Mouse (Mus musculus): ENCODE measurements around the gene Tlx3. TPM values are rescaled to one million over a fixed set of nuclear protein-coding genes. Genes with fewer than 3 reads are reported as not detected.

The Tlx3 gene
- polyA plus RNA-seq, 1 experiment from 2014 or later = 0.14 TPM

DNA sequence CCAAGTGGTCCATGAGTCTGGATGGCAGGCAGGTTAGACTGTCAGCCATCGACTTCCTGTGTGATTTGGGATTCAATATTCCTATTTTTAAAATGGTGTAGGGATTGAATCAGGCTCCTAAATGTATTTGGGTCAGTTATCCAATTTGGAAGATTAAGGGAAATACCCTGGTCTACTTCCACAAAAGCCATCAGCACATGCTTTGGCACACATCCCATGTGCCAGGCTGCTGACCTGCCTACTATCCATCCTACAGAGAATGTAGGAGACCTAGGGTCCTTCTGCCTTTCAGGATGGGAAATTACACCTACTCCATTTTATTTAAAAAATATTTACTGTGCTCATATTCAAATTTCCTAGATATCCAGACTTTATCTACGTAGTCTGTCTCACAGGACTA, 4.0 kb upstream of the Tlx3 start:
- Histone ChIP-seq H3K4me3 (ENCODE audit: low read length) (no peak overlapping the region), H3K9ac (replicated peaks; ENCODE audit: low read length) (no peak overlapping the region), H3K4me2 (replicated peaks; ENCODE audit: low read depth, low read length) (no peak overlapping the region), H3K36me3 (ENCODE audit: insufficient read depth, low read length) (no peaks in the 10 kb centered on the region), H3K9me3 (ENCODE audit: low read length) (no peaks in the 10 kb centered on the region), H3K27me3 (ENCODE audit: insufficient read depth, low read length) (peaks cover 60% of the 10 kb centered on the region), H3K27ac (ENCODE audit: low read length) (no peak overlapping the region), H3K4me1 (ENCODE audit: insufficient read depth, low read length) (peaks cover 7% of the 10 kb centered on the region; the same call in 1 of the 2 replicates)
- ATAC-seq (ENCODE audit: low FRiP score, low TSS enrichment) = no peak
- 85% methylated on average over 2 of the region's 2 CpGs for WGBS

DNA sequence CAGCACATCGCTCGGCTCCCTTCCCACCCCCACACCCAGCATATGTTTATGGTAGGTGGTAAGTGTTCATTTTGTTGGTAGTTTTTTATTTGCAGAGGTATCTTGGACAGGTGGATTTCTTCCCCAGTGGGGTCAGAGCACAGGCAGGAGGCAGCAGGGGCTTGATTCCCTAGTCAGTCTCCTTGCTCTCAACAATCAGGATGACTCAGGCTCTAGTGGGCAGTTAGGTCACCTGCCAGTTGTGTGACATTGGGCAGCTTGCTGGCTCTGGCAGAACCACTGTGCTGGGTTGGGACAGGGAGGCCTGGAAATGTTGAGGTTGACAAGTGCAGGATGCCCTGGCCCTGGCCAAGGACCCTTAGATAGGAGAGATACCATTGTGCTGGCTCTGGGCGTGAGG, 1.6 kb upstream of the Tlx3 start:
- Histone ChIP-seq H3K9ac (replicated peaks; ENCODE audit: low read length) (no peak overlapping the region), H3K4me1 (ENCODE audit: insufficient read depth, low read length) (peaks cover 23% of the 10 kb centered on the region), H3K4me2 (replicated peaks; ENCODE audit: low read depth, low read length) (no peak overlapping the region), H3K36me3 (ENCODE audit: insufficient read depth, low read length) (no peaks in the 10 kb centered on the region), H3K27ac (ENCODE audit: low read length) (no peak overlapping the region), H3K27me3 (ENCODE audit: insufficient read depth, low read length) (peaks cover 84% of the 10 kb centered on the region), H3K9me3 (ENCODE audit: low read length) (no peaks in the 10 kb centered on the region), H3K4me3 (ENCODE audit: low read length) (no peak overlapping the region)
- 18% methylated on average over 3 of the region's 3 CpGs for WGBS
- no peak for ATAC-seq (ENCODE audit: low FRiP score, low TSS enrichment)

DNA sequence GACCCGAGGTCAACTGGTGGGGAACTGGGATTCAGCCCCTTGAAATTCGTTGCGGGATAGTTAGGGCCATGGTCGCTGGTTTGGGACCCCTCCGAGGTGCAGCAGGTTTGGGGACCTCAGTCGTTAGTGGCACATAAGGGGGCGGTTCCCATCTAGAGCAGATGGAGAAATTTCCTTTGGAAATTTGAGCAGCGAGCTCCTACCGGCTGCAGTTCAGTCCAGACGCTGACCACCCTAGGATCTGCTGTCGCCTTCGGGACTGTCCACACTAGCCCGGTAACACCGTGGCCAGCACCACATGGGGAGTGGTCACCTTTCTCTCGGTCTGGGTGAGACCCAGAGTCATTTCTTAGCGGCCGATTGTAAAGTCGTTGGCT, 928 bp upstream of the Tlx3 start:
- no peak overlapping the region for H3K9ac ChIP-seq (replicated peaks; ENCODE audit: low read length)
- no peak for ATAC-seq (ENCODE audit: low FRiP score, low TSS enrichment)
- no peak overlapping the region for H3K27ac ChIP-seq (ENCODE audit: low read length)
- H3K36me3 ChIP-seq (ENCODE audit: insufficient read depth, low read length) = no peaks in the 10 kb centered on the region
- H3K4me2 ChIP-seq (replicated peaks; ENCODE audit: low read depth, low read length) = no peak overlapping the region
- WGBS = 0% methylated on average over 18 of the region's 18 CpGs
- H3K27me3 ChIP-seq (ENCODE audit: insufficient read depth, low read length) = peaks cover 90% of the 10 kb centered on the region
- H3K4me1 ChIP-seq (ENCODE audit: insufficient read depth, low read length) = peaks cover 25% of the 10 kb centered on the region
- no peaks in the 10 kb centered on the region for H3K9me3 ChIP-seq (ENCODE audit: low read length)
- H3K4me3 ChIP-seq (ENCODE audit: low read length) = peak overlapping the region; percentile 35; the same call in 1 of the 2 replicates

DNA sequence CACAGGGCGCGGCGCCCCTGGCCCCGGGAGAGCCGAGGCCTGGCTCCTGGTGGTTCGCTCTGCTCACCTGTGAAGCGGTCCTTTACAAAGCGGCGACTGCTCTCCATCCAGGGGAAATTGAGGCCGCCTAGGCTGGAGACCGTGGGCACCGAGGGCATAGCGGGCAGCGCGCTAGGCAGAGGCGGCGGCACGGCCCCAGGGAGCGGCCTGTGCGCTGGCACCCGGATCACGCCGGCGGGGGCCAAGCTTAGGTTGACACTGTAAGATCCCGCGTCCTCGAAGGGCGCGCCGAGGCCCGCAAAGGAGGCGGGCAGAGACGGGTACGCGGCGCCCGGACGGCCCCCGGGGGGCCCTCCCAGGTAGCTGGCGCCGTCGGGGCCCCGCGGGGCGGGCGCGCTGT, 417 bp downstream of the Tlx3 start:
- no peak overlapping the region for H3K9ac ChIP-seq (replicated peaks; ENCODE audit: low read length)
- peaks cover 25% of the 10 kb centered on the region for H3K4me1 ChIP-seq (ENCODE audit: insufficient read depth, low read length)
- peak overlapping the region; percentile 35 for H3K4me3 ChIP-seq (ENCODE audit: low read length)
- peaks cover 8% of the 10 kb centered on the region; the same call in 1 of the 2 replicates for H3K9me3 ChIP-seq (ENCODE audit: low read length)
- ATAC-seq (ENCODE audit: low FRiP score, low TSS enrichment) = peak; percentile 4; the same call in 1 of the 2 replicates
- peak overlapping the region; percentile 51 for H3K4me2 ChIP-seq (replicated peaks; ENCODE audit: low read depth, low read length)
- H3K36me3 ChIP-seq (ENCODE audit: insufficient read depth, low read length) = no peaks in the 10 kb centered on the region
- under 1% methylated on average over 47 of the region's 47 CpGs for WGBS
- peaks cover 100% of the 10 kb centered on the region for H3K27me3 ChIP-seq (ENCODE audit: insufficient read depth, low read length)
- H3K27ac ChIP-seq (ENCODE audit: low read length) = no peak overlapping the region

DNA sequence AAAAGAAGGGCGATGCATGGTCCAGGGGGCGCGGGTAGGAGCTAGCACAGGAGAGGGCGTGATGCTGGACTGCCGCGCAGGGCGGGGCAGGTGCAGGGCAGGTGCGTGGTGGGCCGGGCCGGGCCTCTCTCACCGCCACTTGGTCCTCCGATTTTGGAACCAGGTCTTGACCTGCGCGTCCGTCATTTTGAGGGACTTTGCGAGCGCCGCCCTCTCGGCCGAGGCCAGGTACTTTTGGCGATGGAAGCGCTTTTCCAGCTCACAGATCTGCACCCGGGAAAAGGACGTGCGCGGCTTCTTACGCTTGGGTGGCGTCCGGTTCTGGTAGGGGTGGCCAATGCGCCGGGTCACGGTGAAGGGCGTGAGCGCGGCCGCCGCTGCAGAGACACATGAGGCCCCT, 1.1 kb downstream of the Tlx3 start:
- Histone ChIP-seq H3K27me3 (ENCODE audit: insufficient read depth, low read length) (peaks cover 100% of the 10 kb centered on the region), H3K9ac (replicated peaks; ENCODE audit: low read length) (no peak overlapping the region), H3K4me1 (ENCODE audit: insufficient read depth, low read length) (peaks cover 25% of the 10 kb centered on the region), H3K36me3 (ENCODE audit: insufficient read depth, low read length) (no peaks in the 10 kb centered on the region), H3K4me3 (ENCODE audit: low read length) (peak overlapping the region; percentile 35), H3K4me2 (replicated peaks; ENCODE audit: low read depth, low read length) (no peak overlapping the region), H3K27ac (ENCODE audit: low read length) (no peak overlapping the region), H3K9me3 (ENCODE audit: low read length) (peaks cover 15% of the 10 kb centered on the region; the same call in 1 of the 2 replicates)
- ATAC-seq (ENCODE audit: low FRiP score, low TSS enrichment) = no peak; the same call in 1 of the 2 replicates
- WGBS = under 1% methylated on average over 32 of the region's 37 CpGs

DNA sequence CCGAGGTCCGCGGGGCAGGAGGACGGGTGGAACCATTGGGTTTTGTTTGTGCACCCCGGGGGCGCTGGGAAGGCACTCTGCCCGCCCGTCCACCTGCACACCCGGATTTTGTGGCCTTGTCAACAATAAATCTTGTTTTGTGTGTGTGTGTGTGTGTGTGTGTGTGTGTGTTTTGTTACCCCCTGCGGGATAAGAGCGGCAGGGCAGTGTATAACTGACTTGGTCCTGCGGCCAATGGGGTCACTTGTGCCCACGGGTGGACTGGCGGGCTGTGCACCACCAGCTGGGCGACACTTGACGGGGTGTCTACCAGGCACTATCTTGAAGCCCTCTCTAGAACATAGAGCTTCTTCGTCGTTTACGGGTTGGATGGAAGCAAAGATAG, 1.8 kb downstream of the Tlx3 start:
- peak; percentile 21; the same call in 1 of the 2 replicates for ATAC-seq (ENCODE audit: low FRiP score, low TSS enrichment)
- no peak overlapping the region for H3K27ac ChIP-seq (ENCODE audit: low read length)

DNA sequence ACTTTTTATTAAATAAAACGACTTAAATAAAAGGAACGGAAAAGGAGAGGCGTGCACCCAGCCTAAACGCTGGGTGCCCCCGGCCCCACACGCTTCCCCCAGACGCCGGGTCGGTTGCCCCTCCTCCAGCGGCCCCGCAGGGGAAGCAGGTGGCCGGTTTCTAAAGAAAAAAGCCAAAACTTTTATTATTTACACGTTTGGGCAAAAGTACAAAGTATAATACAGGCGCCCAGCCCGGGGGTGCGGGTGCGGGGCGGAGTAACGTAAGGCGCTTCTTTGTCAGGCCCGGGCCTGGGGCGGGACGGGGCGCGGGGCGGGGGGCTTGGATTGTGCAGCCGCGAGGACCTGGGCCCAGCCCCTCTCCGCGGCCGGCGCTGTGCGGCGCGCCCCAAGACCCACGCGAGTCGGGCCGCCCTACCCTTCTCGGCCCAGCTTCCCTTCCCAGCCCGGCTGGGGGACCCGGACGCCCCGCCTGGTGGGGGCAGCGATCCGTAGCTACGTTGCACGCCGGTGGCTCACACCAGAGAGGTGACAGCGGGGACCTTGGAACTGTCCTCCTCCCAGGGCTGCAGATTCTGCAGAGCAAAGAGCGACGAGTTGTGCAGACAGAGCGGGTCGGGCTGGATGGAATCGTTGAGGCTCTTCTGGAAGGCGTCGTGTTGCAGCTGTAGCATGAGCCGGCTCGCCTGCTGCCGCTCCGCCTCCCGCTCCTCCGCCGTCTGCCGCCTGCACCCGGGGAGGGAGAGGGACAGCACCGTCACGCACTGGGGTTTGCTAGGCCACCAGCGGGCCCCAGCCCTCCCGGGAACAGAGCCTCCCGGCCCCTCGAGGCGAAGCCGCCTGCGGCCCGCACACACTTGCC, 2.4 kb downstream of the Tlx3 start:
- Histone ChIP-seq H3K9me3 (ENCODE audit: low read length) (peaks cover 20% of the 10 kb centered on the region; the same call in 1 of the 2 replicates), H3K4me1 (ENCODE audit: insufficient read depth, low read length) (peaks cover 26% of the 10 kb centered on the region), H3K4me3 (ENCODE audit: low read length) (peak overlapping the region; percentile 33), H3K27ac (ENCODE audit: low read length) (no peak overlapping the region), H3K4me2 (replicated peaks; ENCODE audit: low read depth, low read length) (peak overlapping the region; percentile 54), H3K9ac (replicated peaks; ENCODE audit: low read length) (0 out of 2 replicates have a peak overlapping the region, but pooled peaks have one; percentile 1), H3K27me3 (ENCODE audit: insufficient read depth, low read length) (peaks cover 100% of the 10 kb centered on the region), H3K36me3 (ENCODE audit: insufficient read depth, low read length) (no peaks in the 10 kb centered on the region)
- under 1% methylated on average over 76 of the region's 76 CpGs for WGBS
- peak; percentile 66 for ATAC-seq (ENCODE audit: low FRiP score, low TSS enrichment)

More for the DNA sequence above, 1.8 kb downstream of the Tlx3 start:
- Histone ChIP-seq H3K9me3 (ENCODE audit: low read length) (peaks cover 20% of the 10 kb centered on the region; the same call in 1 of the 2 replicates), H3K4me3 (ENCODE audit: low read length) (peak overlapping the region; percentile 33), H3K4me1 (ENCODE audit: insufficient read depth, low read length) (peaks cover 25% of the 10 kb centered on the region), H3K27me3 (ENCODE audit: insufficient read depth, low read length) (peaks cover 100% of the 10 kb centered on the region), H3K36me3 (ENCODE audit: insufficient read depth, low read length) (no peaks in the 10 kb centered on the region), H3K4me2 (replicated peaks; ENCODE audit: low read depth, low read length) (peak overlapping the region; percentile 54), H3K9ac (replicated peaks; ENCODE audit: low read length) (no peak overlapping the region)
- 2% methylated on average over 19 of the region's 19 CpGs for WGBS

DNA sequence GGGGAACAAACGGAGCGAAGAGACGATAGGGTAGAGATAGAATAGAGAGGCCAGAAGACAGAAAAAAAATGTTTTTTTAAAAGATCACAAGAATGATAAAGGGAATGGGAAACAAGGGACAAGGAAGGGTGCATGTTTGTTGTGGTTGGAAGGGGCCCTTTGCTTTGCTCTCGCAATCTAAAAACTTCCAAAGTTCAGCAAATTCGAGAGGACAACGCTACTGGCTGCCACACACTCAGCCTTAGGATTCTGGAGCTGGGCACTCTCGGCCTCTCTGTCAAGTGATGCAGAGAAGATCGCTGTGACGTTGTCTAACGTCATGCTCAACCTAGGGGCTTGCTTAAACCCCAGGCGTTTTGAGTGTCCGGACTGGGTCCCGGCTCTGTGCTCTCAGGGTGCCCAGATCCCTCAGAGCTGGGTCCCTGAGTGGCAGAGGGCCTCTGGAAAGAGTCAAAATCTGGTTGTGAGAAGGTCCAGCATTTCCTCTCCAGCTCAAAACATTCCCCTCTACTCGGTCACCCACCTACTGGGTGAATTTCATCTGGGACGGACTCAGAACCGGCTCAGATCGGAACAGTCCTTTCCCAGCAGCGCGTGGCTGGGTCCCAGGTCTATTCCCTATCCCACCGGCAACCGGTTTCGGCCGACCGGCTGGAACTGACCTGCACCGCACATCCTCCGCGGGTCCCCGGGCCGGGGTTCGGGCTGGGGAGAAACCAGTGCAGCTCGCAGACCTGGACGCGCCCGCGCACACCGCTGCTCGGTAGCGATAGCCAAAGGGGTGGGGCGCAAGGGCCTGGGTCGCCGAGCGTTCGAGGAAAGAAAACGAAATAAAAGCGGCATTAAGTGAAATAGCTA, 3.3 kb downstream of the Tlx3 start:
- Histone ChIP-seq H3K9ac (replicated peaks; ENCODE audit: low read length) (no peak overlapping the region), H3K4me2 (replicated peaks; ENCODE audit: low read depth, low read length) (peak overlapping the region; percentile 54), H3K9me3 (ENCODE audit: low read length) (peaks cover 20% of the 10 kb centered on the region; the same call in 1 of the 2 replicates), H3K27me3 (ENCODE audit: insufficient read depth, low read length) (peaks cover 100% of the 10 kb centered on the region), H3K36me3 (ENCODE audit: insufficient read depth, low read length) (no peaks in the 10 kb centered on the region), H3K27ac (ENCODE audit: low read length) (no peak overlapping the region), H3K4me1 (ENCODE audit: insufficient read depth, low read length) (peaks cover 28% of the 10 kb centered on the region), H3K4me3 (ENCODE audit: low read length) (peak overlapping the region; percentile 33)
- 1% methylated on average over 44 of the region's 45 CpGs for WGBS
- no peak; the same call in 1 of the 2 replicates for ATAC-seq (ENCODE audit: low FRiP score, low TSS enrichment)

DNA sequence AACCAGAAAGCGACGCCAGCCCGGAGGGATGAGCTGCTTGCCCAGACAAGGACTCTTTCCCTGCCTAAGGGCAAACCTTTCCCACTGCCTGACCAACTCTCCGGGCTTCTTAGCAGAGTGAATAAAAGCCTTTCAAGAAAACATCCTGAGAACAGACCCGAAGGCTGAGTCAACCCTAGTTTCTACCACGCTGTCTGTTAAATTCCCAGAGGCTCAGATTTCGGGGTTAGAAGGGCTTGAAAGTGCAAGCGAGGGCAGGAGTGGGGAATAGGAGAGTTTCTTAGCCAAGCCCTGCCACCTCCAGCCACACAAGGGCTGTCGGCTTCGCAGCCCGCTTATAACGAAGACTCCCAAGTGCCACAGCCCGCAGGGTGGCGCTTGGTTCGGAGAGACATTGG, 4.3 kb downstream of the Tlx3 start:
- H3K27ac ChIP-seq (ENCODE audit: low read length) = no peak overlapping the region
- no peak overlapping the region for H3K4me2 ChIP-seq (replicated peaks; ENCODE audit: low read depth, low read length)
- ATAC-seq (ENCODE audit: low FRiP score, low TSS enrichment) = no peak
- no peak overlapping the region for H3K4me3 ChIP-seq (ENCODE audit: low read length)
- no peaks in the 10 kb centered on the region for H3K36me3 ChIP-seq (ENCODE audit: insufficient read depth, low read length)
- H3K9ac ChIP-seq (replicated peaks; ENCODE audit: low read length) = no peak overlapping the region
- peaks cover 97% of the 10 kb centered on the region for H3K27me3 ChIP-seq (ENCODE audit: insufficient read depth, low read length)
- peaks cover 22% of the 10 kb centered on the region; the same call in 1 of the 2 replicates for H3K9me3 ChIP-seq (ENCODE audit: low read length)
- 2% methylated on average over 15 of the region's 15 CpGs for WGBS
- peaks cover 28% of the 10 kb centered on the region for H3K4me1 ChIP-seq (ENCODE audit: insufficient read depth, low read length)
